Mouse (Mus musculus) myocyte (in vitro differentiated cells): ENCODE data around the gene Rgs14.

ENCODE experiments used
- E2F4 ChIP-seq: IDR thresholded peaks from one replicate; pipeline ENCODE4 v1.6.1; 2011; ENCODE audit warnings: mild to moderate bottlenecking, control low read depth, moderate library complexity; ENCODE audit not compliant: insufficient read depth
- POLR2A ChIP-seq: IDR thresholded peaks from one replicate; pipeline ENCODE4 v1.6.1; 2011; ENCODE audit warnings: low read depth, mild to moderate bottlenecking, control low read depth, moderate library complexity; ENCODE audit not compliant: insufficient read length
- TCF12 ChIP-seq: IDR thresholded peaks from one replicate; pipeline ENCODE4 v1.6.1; 2011; ENCODE audit warnings: mild to moderate bottlenecking, control low read depth; ENCODE audit not compliant: poor library complexity, insufficient read depth, severe bottlenecking
- TCF3 ChIP-seq: IDR thresholded peaks from one replicate; pipeline ENCODE4 v1.6.1; 2011; ENCODE audit warnings: low read depth, control low read depth; ENCODE audit not compliant: insufficient read length
- USF1 ChIP-seq: IDR thresholded peaks from one replicate; pipeline ENCODE4 v1.6.1; 2011; ENCODE audit warnings: low read depth, mild to moderate bottlenecking, control low read depth, moderate library complexity

GRCm38 (mm10) chr13:55420018-55420932, 50.7 kb downstream of the Rgs14 start:
- TF ChIP-seq TCF12 (no peak), POLR2A (no peak), USF1 (no peak), TCF3 (no peak), E2F4 (no peak)
